Mouse (Mus musculus) kidney, adult 2 months (tissue): Measurements from ENCODE around the gene Pigh. TPM values are rescaled to one million over a fixed set of nuclear protein-coding genes. Genes with fewer than 3 reads are reported as not detected.

Experiments used
- DNase-seq: peaks from one replicate; pipeline ENCODE4 v3.0.0; 2021
- H3K27ac ChIP-seq: fragments of 200-500 bp; 2 replicates; pipeline ENCODE4 v1.5.1; 2012; ENCODE audit warnings: low read depth, low read length, control low read depth, inconsistent platforms; ENCODE audit not compliant: insufficient read depth
- H3K27me3 ChIP-seq: fragments of 200-500 bp; replicated peaks from 2 replicates; pipeline ENCODE4 v1.6.1; 2012; ENCODE audit warnings: mild to moderate bottlenecking, moderate library complexity, low read length, inconsistent platforms; ENCODE audit not compliant: control insufficient read depth, insufficient read depth
- H3K36me3 ChIP-seq: fragments of 200-500 bp; 2 replicates; pipeline ENCODE4 v1.6.1; 2012; ENCODE audit warnings: mild to moderate bottlenecking, moderate library complexity, low read length, inconsistent platforms; ENCODE audit not compliant: control insufficient read depth, insufficient read depth
- H3K4me1 ChIP-seq: fragments of 200-500 bp; 2 replicates; pipeline ENCODE4 v1.6.1; 2011; ENCODE audit warnings: low read length; ENCODE audit not compliant: control insufficient read depth, insufficient read depth
- H3K4me3 ChIP-seq: fragments of 200-500 bp; 2 replicates; pipeline ENCODE4 v1.5.1; 2011; ENCODE audit warnings: mild to moderate bottlenecking, low read depth, low read length, control low read depth; ENCODE audit not compliant: insufficient read depth
- CTCF ChIP-seq: fragments of 200-500 bp; conservative IDR thresholded peaks from 2 replicates; pipeline ENCODE4 v1.5.1; 2011; ENCODE audit warnings: low read depth, mild to moderate bottlenecking, control low read depth, low read length, moderate library complexity, mixed read lengths; ENCODE audit not compliant: insufficient read depth, insufficient read length
- POLR2A ChIP-seq: fragments of 200-500 bp; IDR thresholded peaks from one replicate; pipeline ENCODE4 v1.6.1; 2011; ENCODE audit warnings: low read depth, low read length, control low read depth
- WGBS: fragments of 180-500 bp; shearing (Covaris S2); methylation state at CpG from one replicate; pipeline ENCODE4 v1.1.7; 2018; 5-methylcytosine and 5-hydroxymethylcytosine counted together
- polyA plus RNA-seq: library from polyadenylated mRNA; depleted of rRNA; stranded (reverse); fragments of >200 nt; gene quantifications from 2 replicates; pipeline ENCODE4 v1.2.3, GENCODE M21; 2012

The Pigh gene
- polyA plus RNA-seq, 1 experiment: 12.4 TPM

DNA sequence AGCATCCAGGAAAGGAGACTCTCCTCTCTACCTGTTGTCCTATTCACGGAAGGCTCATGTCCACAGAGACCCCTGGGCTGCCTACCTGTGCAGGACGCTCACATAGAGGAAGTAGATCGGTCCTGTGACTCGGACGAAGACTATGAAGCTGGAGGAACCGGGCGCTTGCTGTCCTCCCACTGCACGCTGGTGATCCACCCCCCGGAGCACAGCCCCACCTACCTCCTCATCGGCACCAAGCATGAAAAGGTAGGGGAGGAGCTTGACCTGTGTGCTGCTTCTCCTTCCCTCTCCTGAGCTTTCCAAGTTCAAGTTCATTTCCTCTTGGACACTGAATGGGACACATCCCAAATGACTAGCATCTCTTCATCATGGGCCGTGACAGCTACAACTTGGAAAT, 21.1 kb downstream of the Pigh start:
- peak; percentile 89 for DNase-seq
- H3K4me3 ChIP-seq: peak overlapping the region; percentile 59
- peak overlapping the region; percentile 71 for H3K27ac ChIP-seq
- no peaks in the 10 kb centered on the region for H3K27me3 ChIP-seq
- H3K4me1 ChIP-seq: peaks cover 9% of the 10 kb centered on the region; the same call in 1 of the 2 replicates
- 51% methylated on average over 11 of the region's 11 CpGs for WGBS
- TF ChIP-seq CTCF: no peak
- TF ChIP-seq POLR2A: no peak
- H3K36me3 ChIP-seq: no peaks in the 10 kb centered on the region

DNA sequence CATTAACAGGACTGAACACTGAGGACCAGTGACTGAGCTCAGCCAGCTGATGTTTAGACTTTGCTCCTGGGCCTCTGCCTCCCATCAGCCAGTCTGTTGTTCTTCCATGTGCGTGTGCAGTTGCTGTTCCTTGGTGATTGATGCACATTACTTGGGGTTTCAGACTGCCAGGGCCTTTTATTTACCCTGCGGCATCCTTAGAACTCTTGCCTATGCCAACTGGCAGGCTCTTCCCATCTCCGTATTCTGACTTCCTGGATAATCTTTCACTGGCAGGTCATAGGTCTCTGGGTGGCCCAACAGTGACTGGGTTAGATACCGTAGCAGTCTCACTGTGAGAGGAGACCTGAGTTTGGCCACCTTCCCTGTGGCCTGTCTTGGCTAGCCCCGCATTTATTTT, 21.9 kb downstream of the Pigh start:
- H3K27ac ChIP-seq: peak overlapping the region; percentile 71; the same call in 1 of the 2 replicates
- H3K4me3 ChIP-seq: peak overlapping the region; percentile 59
- WGBS: 58% methylated on average over 5 of the region's 5 CpGs
- no peaks in the 10 kb centered on the region for H3K27me3 ChIP-seq
- peak; percentile 90 for DNase-seq
- no peak for TF ChIP-seq CTCF
- no peak for TF ChIP-seq POLR2A
- no peaks in the 10 kb centered on the region for H3K36me3 ChIP-seq
- peaks cover 9% of the 10 kb centered on the region; the same call in 1 of the 2 replicates for H3K4me1 ChIP-seq

DNA sequence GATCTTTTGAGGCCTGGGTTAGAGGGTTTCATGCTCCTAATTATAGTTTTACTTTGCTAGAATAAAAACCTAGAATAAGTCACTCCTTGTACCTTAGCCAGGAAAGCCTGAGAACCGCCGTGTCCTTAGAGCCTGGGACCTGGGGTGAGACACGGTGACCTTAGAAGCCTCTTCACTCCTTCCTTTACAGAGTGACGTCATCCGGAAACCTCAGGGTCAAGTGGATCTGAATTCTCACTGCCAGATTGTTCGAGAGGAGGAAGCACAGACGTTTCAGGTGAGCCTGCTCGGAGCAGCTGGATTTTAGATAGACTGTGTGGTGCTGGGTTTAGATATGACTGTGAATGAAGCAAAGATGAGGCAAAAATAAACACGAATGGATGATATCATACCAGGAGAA, 23.0 kb downstream of the Pigh start:
- no peaks in the 10 kb centered on the region for H3K36me3 ChIP-seq
- H3K27me3 ChIP-seq: no peaks in the 10 kb centered on the region
- peaks cover 15% of the 10 kb centered on the region for H3K4me1 ChIP-seq
- H3K27ac ChIP-seq: no peak overlapping the region
- peak; percentile 29 for DNase-seq
- WGBS: 53% methylated on average over 9 of the region's 9 CpGs
- no peak overlapping the region for H3K4me3 ChIP-seq
- TF ChIP-seq POLR2A: no peak
- TF ChIP-seq CTCF: no peak

DNA sequence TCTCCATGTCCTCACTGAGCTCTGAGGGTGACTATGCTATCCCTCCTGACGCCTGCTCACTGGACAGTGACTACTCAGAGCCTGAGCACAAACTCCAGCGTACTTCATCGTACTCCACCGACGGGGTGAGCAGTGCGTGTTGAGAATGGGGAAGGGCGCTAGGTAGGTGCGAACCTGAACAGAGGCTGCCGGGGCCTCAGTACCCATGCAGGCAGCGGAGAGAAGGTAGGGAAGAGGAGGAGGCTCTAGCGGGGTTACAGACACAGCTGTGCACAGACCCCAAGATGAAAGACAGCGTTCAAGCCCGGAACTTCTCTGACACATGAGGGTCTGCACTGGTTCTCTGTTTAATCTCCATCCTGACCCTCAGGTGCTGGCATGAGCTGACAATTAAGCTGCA, 25.0 kb downstream of the Pigh start:
- WGBS: 84% methylated on average over 13 of the region's 13 CpGs
- no peak overlapping the region for H3K4me3 ChIP-seq
- no peaks in the 10 kb centered on the region for H3K36me3 ChIP-seq
- no peak for DNase-seq
- H3K27me3 ChIP-seq: no peaks in the 10 kb centered on the region
- H3K4me1 ChIP-seq: peaks cover 8% of the 10 kb centered on the region
- TF ChIP-seq CTCF (no peak), POLR2A (no peak)
- no peak overlapping the region for H3K27ac ChIP-seq

DNA sequence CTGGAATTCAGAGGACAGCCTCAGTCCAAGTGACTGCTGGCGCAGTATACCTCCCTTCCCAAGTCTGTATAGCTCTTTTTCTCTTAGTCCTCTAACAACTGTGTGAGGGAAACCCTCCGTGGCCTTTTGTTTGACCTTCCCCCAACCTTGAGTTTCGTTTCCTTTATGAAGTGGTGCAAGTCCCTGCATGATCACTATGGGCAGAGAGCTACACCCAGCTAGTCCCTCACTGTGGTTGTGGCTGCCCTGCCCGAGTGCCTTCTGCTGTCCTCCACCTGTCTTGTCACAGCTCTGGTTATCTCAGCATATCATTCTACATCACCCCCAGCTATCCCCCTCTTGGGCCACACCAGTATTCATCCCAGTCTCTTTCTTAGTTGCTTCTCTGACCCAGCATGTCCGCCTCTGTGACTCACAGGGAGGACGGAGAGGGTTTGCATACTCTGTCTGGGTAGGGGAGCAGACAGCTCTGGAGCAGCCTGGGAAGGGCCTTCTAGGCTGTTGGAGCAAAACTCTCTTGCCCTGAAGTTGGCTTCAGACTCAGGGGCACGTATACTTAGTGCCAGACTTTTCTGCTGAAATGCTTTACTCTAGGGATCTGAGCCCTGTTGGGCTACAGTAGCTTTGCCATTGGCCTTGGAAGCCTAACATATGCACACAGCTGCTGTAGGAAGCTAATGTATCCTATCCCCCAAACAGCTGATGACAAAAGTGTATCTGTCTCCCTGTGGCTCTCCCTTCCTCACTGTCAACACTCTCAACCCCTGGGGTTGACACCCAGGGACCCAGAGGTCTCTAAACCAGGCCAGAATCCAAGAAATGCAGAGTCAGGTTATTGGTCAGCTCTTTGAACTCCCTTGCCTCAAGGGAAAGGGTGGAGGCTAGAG, 28.4 kb downstream of the Pigh start:
- TF ChIP-seq POLR2A (no peak), CTCF (no peak)
- no peak overlapping the region for H3K27ac ChIP-seq
- peaks cover 5% of the 10 kb centered on the region for H3K4me1 ChIP-seq
- H3K4me3 ChIP-seq: no peak overlapping the region
- WGBS: 71% methylated on average over 7 of the region's 7 CpGs
- no peak for DNase-seq
- no peaks in the 10 kb centered on the region for H3K36me3 ChIP-seq
- no peaks in the 10 kb centered on the region for H3K27me3 ChIP-seq

DNA sequence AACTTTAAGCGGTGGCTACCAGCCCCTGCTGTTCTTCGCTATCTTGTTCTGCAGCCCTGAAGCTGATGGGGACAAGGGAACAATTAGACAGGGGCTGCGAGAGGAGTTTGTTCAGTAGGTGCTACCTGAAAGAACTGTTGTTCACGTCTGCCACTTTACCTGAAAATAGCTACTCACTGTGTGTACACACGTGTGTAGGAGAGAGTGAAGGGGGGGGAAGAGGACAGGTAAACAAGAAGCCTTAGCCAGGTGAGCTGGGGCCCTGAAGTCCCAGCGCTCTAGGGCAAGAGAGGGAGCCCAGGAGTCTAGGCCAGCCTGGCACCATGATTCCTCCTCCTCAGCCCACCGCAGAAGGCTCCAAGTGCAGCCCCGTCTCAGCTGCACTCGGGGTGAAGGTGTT, 29.3 kb downstream of the Pigh start:
- H3K4me1 ChIP-seq: peaks cover 5% of the 10 kb centered on the region
- WGBS: 95% methylated on average over 9 of the region's 9 CpGs
- H3K4me3 ChIP-seq: no peak overlapping the region
- H3K36me3 ChIP-seq: no peaks in the 10 kb centered on the region
- DNase-seq: no peak
- TF ChIP-seq CTCF (no peak), POLR2A (no peak)
- H3K27ac ChIP-seq: no peak overlapping the region
- no peaks in the 10 kb centered on the region for H3K27me3 ChIP-seq

DNA sequence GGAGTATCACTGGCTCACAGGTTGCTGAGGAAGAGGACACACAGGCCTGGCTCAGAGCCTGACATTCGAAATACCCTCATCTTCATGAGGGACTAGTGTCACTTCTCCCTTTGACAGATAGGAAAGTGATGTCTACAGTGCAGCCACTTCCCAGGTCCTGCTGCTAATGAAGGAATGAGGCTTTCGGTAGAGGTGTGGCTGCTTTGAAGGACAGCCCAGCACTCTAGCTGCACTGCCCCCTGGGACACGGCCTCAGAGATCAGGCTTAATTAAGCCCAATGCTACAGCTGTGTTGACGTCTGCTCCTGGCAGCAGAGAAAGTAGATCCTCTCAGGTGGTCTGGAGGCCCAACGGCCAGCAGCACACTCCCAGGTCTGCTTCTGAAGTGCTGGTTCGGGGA, 29.9 kb downstream of the Pigh start:
- H3K27me3 ChIP-seq: no peaks in the 10 kb centered on the region
- no peak overlapping the region for H3K27ac ChIP-seq
- no peak for TF ChIP-seq POLR2A
- no peak for TF ChIP-seq CTCF
- 86% methylated on average over 6 of the region's 6 CpGs for WGBS
- DNase-seq: no peak
- H3K36me3 ChIP-seq: no peaks in the 10 kb centered on the region
- peaks cover 5% of the 10 kb centered on the region for H3K4me1 ChIP-seq
- H3K4me3 ChIP-seq: no peak overlapping the region
